Mouse (Mus musculus): Measurements from ENCODE around the gene Gm3250.
A peak's percentile ranks its signal among the peaks of the same experiment; 100 is the strongest.
"Not testable (repeated sequence)": the region's sequence is repeated elsewhere in the genome, so short reads cannot be mapped to it uniquely, and the experiment has no call there.

Gm3250 gene

GRCm38 (mm10) chr10:77782442-77782841, at the start of gene Gm3250:
Gm3250 (minus strand) TSS chr10:77782542.
- not testable (repeated sequence) for DNase-seq (ENCODE audit: low spot score)

GRCm38 (mm10) chr10:77826951-77827350, 44.6 kb upstream of the Gm3250 start, which contains the start of gene Krtap10-4:
Krtap10-4 (minus strand) TSS chr10:77827095.
- DNase-seq (ENCODE audit: low spot score): no peak

GRCm38 (mm10) chr10:77819203-77819602, 36.9 kb upstream of the Gm3250 start:
- DNase-seq (ENCODE audit: low spot score): no peak

GRCm38 (mm10) chr10:77818523-77818922, 36.2 kb upstream of the Gm3250 start:
- DNase-seq (ENCODE audit: low spot score): no peak

GRCm38 (mm10) chr10:77815514-77815913, 33.2 kb upstream of the Gm3250 start:
- DNase-seq (ENCODE audit: low spot score): peak; percentile 2

- DNase-seq (ENCODE audit: low spot score): no peak
Measured at GRCm38 (mm10) chr10:77814382-77814781, 32.0 kb upstream of the Gm3250 start, which contains the start of gene Gm2696. Gm2696 (plus strand) TSS chr10:77814682.

GRCm38 (mm10) chr10:77811743-77812142, 29.4 kb upstream of the Gm3250 start, which contains the start of gene Gm9507:
Gm9507 (minus strand) TSS chr10:77811843.
- no peak for DNase-seq (ENCODE audit: low spot score)

GRCm38 (mm10) chr10:77804095-77804494, 21.8 kb upstream of the Gm3250 start:
- DNase-seq (ENCODE audit: low spot score): no peak

GRCm38 (mm10) chr10:77798921-77799508, 16.7 kb upstream of the Gm3250 start, which contains the start of gene Gm19668:
Gm19668 (minus strand) TSS chr10:77799133.
- DNase-seq (ENCODE audit: low spot score): no peak

GRCm38 (mm10) chr10:77798164-77798920, 16.0 kb upstream of the Gm3250 start:
- DNase-seq (ENCODE audit: low spot score): not testable (repeated sequence)

- DNase-seq (ENCODE audit: low spot score): no peak
Measured at GRCm38 (mm10) chr10:77797677-77798076, 15.3 kb upstream of the Gm3250 start.

GRCm38 (mm10) chr10:77794976-77795375, 12.6 kb upstream of the Gm3250 start, which contains the start of gene Gm9639:
Gm9639 (minus strand) TSS chr10:77795076.
- DNase-seq (ENCODE audit: low spot score): no peak

- no peak for DNase-seq (ENCODE audit: low spot score)
Measured at GRCm38 (mm10) chr10:77788621-77789020, 6.3 kb upstream of the Gm3250 start.

- DNase-seq (ENCODE audit: low spot score): not testable (repeated sequence)
Measured at GRCm38 (mm10) chr10:77787876-77788275, 5.5 kb upstream of the Gm3250 start, which contains the start of gene Gm7137. Gm7137 (minus strand) TSS chr10:77788200.

- DNase-seq (ENCODE audit: low spot score): not testable (repeated sequence)
Measured at GRCm38 (mm10) chr10:77783396-77783795, 1.1 kb upstream of the Gm3250 start.

GRCm38 (mm10) chr10:77776844-77777243, 5.5 kb downstream of the Gm3250 start, which contains the start of gene Gm7138:
Gm7138 (minus strand) TSS chr10:77776944.
- DNase-seq (ENCODE audit: low spot score): not testable (repeated sequence)

GRCm38 (mm10) chr10:77772142-77772541, 10.2 kb downstream of the Gm3250 start:
- not testable (repeated sequence) for DNase-seq (ENCODE audit: low spot score)

- DNase-seq (ENCODE audit: low spot score): not testable (repeated sequence)
Measured at GRCm38 (mm10) chr10:77771225-77771624, 11.1 kb downstream of the Gm3250 start, which contains the start of gene Gm3238. Gm3238 (minus strand) TSS chr10:77771325.

GRCm38 (mm10) chr10:77769727-77770126, 12.6 kb downstream of the Gm3250 start:
- no peak for DNase-seq (ENCODE audit: low spot score)

GRCm38 (mm10) chr10:77759582-77759981, 22.8 kb downstream of the Gm3250 start, which contains the start of gene Gm3233:
Gm3233 (minus strand) TSS chr10:77759682.
- DNase-seq (ENCODE audit: low spot score): not testable (repeated sequence)

GRCm38 (mm10) chr10:77753448-77753847, 28.9 kb downstream of the Gm3250 start:
- DNase-seq (ENCODE audit: low spot score): no peak

GRCm38 (mm10) chr10:77752312-77752711, 30.0 kb downstream of the Gm3250 start:
- not testable (repeated sequence) for DNase-seq (ENCODE audit: low spot score)

GRCm38 (mm10) chr10:77751254-77751653, 31.1 kb downstream of the Gm3250 start, which contains the start of gene Gm9736:
Gm9736 (minus strand) TSS chr10:77751354.
- not testable (repeated sequence) for DNase-seq (ENCODE audit: low spot score)

Data from c-Kit-positive CD71-positive TER-119-positive erythroid progenitor cells, embryonic 14.5 days (primary cell).